Mouse (Mus musculus): ENCODE measurements around the gene F8.

DNA sequence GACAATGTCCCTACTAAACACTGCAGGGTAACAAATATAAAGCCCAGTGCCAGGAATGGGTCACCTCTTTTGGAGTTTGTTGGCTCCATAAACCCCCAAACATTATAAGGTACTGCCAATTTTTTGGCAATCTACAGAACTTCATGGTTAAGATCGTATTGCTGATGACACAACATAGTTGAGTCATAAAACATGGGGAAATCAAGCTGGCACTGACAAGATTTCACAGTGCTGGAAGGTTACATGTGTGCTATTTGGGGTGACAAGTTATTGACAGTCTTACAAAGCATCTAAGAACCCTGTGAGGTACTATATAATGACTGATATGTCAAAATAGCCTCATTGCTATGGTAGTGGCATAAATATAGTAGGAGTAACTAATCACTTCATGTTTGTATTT lies 1.2 kb downstream of the F8 start:
- TF ChIP-seq POLR2A (IDR thresholded peaks at IDR 0.05; ENCODE audit: low read depth, low read length) (no peak), CTCF (IDR thresholded peaks at IDR 0.05; ENCODE audit: extremely low read depth, insufficient read length, insufficient replicate concordance, low read depth, low read length) (no peak)
